Mouse (Mus musculus): ENCODE measurements around the gene Pym1. TPM values are rescaled to one million over a fixed set of nuclear protein-coding genes. Genes with fewer than 3 reads are reported as not detected.

Pym1 gene
- polyA plus RNA-seq, 1 experiment from 2014 or later = 79.2 TPM

GRCm38 (mm10) chr10:128804271-128805091, 56.8 kb downstream of the Pym1 start, which contains the start of gene Tmem198b:
TSS of gene Tmem198b (minus strand) at chr10:128804370.
- DNase-seq (ENCODE audit: low spot score) = peak; percentile 67

GRCm38 (mm10) chr10:128805092-128806000, 57.7 kb downstream of the Pym1 start:
- DNase-seq (ENCODE audit: low spot score) = peak; percentile 100

- peak; percentile 7 for DNase-seq (ENCODE audit: low spot score)
Measured at GRCm38 (mm10) chr10:128806086-128806485, 58.4 kb downstream of the Pym1 start.

GRCm38 (mm10) chr10:128807018-128807417, 59.3 kb downstream of the Pym1 start:
- no peak for DNase-seq (ENCODE audit: low spot score)

Other genes with a start within 250 kb of the Pym1 start
- 3.8 and 5.2 TPM in 2 replicates for gene Myl6b, start 249.2 kb upstream of the Pym1 start, polyA plus RNA-seq (2015; fragmentation: Nextera tagmentation; extraction: Ambion mirVana)
- 43.2 and 44.6 TPM in 2 replicates for gene Esyt1, start 222.0 kb upstream of the Pym1 start, polyA plus RNA-seq (2015; fragmentation: Nextera tagmentation; extraction: Ambion mirVana)
- gene Zc3h10, start 200.1 kb upstream of the Pym1 start, polyA plus RNA-seq (2015; fragmentation: Nextera tagmentation; extraction: Ambion mirVana) = 17.8 and 18.8 TPM in 2 replicates
- gene Rpl41, start 198.6 kb upstream of the Pym1 start, polyA plus RNA-seq (2015; fragmentation: Nextera tagmentation; extraction: Ambion mirVana) = 4,302 and 4,551 TPM in 2 replicates
- gene Pa2g4, start 181.9 kb upstream of the Pym1 start, polyA plus RNA-seq (2015; fragmentation: Nextera tagmentation; extraction: Ambion mirVana) = 238 and 264 TPM in 2 replicates
- 0.85 and 0.87 TPM in 2 replicates for gene Erbb3, start 158.2 kb upstream of the Pym1 start, polyA plus RNA-seq (2015; fragmentation: Nextera tagmentation; extraction: Ambion mirVana)
- gene Rps26, start 121.1 kb upstream of the Pym1 start, polyA plus RNA-seq (2015; fragmentation: Nextera tagmentation; extraction: Ambion mirVana) = 1,143 and 1,215 TPM in 2 replicates
- 0.98 and 1.1 TPM in 2 replicates for gene Ikzf4, start 101.9 kb upstream of the Pym1 start, polyA plus RNA-seq (2015; fragmentation: Nextera tagmentation; extraction: Ambion mirVana)
- gene Suox, start 73.8 kb upstream of the Pym1 start, polyA plus RNA-seq (2015; fragmentation: Nextera tagmentation; extraction: Ambion mirVana) = 13.4 and 16.9 TPM in 2 replicates
- 45.3 and 46.5 TPM in 2 replicates for gene Rab5b, start 51.6 kb upstream of the Pym1 start, polyA plus RNA-seq (2015; fragmentation: Nextera tagmentation; extraction: Ambion mirVana)
- gene Pmel, start 43.7 kb upstream of the Pym1 start, polyA plus RNA-seq (2015; fragmentation: Nextera tagmentation; extraction: Ambion mirVana) = 1.1 and 1.3 TPM in 2 replicates
- 115 and 117 TPM in 2 replicates for gene Cdk2, start 42.9 kb upstream of the Pym1 start, polyA plus RNA-seq (2015; fragmentation: Nextera tagmentation; extraction: Ambion mirVana)
- 135 and 136 TPM in 2 replicates for gene Dgka, start 3.0 kb upstream of the Pym1 start, polyA plus RNA-seq (2015; fragmentation: Nextera tagmentation; extraction: Ambion mirVana)
- 0.48 and 0.67 TPM in 2 replicates for gene Mmp19, start 43.0 kb downstream of the Pym1 start, polyA plus RNA-seq (2015; fragmentation: Nextera tagmentation; extraction: Ambion mirVana)
- 32.5 and 32.8 TPM in 2 replicates for gene Dnajc14, start 56.2 kb downstream of the Pym1 start, polyA plus RNA-seq (2015; fragmentation: Nextera tagmentation; extraction: Ambion mirVana)
- 6.0 and 6.6 TPM in 2 replicates for gene Tmem198b, start 56.5 kb downstream of the Pym1 start, polyA plus RNA-seq (2015; fragmentation: Nextera tagmentation; extraction: Ambion mirVana)
- 186 and 199 TPM in 2 replicates for gene Sarnp, start 69.4 kb downstream of the Pym1 start, polyA plus RNA-seq (2015; fragmentation: Nextera tagmentation; extraction: Ambion mirVana)
- 102 and 113 TPM in 2 replicates for gene Ormdl2, start 73.8 kb downstream of the Pym1 start, polyA plus RNA-seq (2015; fragmentation: Nextera tagmentation; extraction: Ambion mirVana)
- 2.3 and 3.0 TPM in 2 replicates for gene Gdf11, start 143.8 kb downstream of the Pym1 start, polyA plus RNA-seq (2015; fragmentation: Nextera tagmentation; extraction: Ambion mirVana)
- gene Cd63, start 153.1 kb downstream of the Pym1 start, polyA plus RNA-seq (2015; fragmentation: Nextera tagmentation; extraction: Ambion mirVana) = 172 and 183 TPM in 2 replicates
- gene Rdh5, start 175.0 kb downstream of the Pym1 start, polyA plus RNA-seq (2015; fragmentation: Nextera tagmentation; extraction: Ambion mirVana) = 6.3 and 7.1 TPM in 2 replicates
- 251 and 253 TPM in 2 replicates for gene Bloc1s1, start 176.1 kb downstream of the Pym1 start, polyA plus RNA-seq (2015; fragmentation: Nextera tagmentation; extraction: Ambion mirVana)
- gene Itga7, start 185.9 kb downstream of the Pym1 start, polyA plus RNA-seq (2015; fragmentation: Nextera tagmentation; extraction: Ambion mirVana) = 2.4 and 2.5 TPM in 2 replicates
- gene Mettl7b, start 213.1 kb downstream of the Pym1 start, polyA plus RNA-seq (2015; fragmentation: Nextera tagmentation; extraction: Ambion mirVana) = 3.4 and 5.5 TPM in 2 replicates
- gene Olfr9, start 241.5 kb downstream of the Pym1 start, polyA plus RNA-seq (2015; fragmentation: Nextera tagmentation; extraction: Ambion mirVana) = not detected in 2 replicates